Mouse (Mus musculus) liver, embryonic 15.5 days (tissue): ENCODE data around the gene Dll4. TPM values are rescaled to one million over a fixed set of nuclear protein-coding genes. Genes with fewer than 3 reads are reported as not detected.

Experiments
- ATAC-seq: fragments of 200-750 bp; cut with Nextera tagmentation; 2 replicates; pipeline ENCODE4 v1.8.0; 2017; ENCODE audit warnings: moderate number of reproducible peaks, mild to moderate bottlenecking, moderate library complexity; ENCODE audit not compliant: insufficient read depth
- H3K27ac ChIP-seq: fragments of 300-500 bp; sonication (generic); replicated peaks from 2 replicates; pipeline ENCODE4 v1.5.1; 2015; ENCODE audit warnings: mild to moderate bottlenecking, inconsistent platforms
- H3K27me3 ChIP-seq: fragments of 300-500 bp; sonication (generic); 2 replicates; pipeline ENCODE4 v1.6.1; 2015; ENCODE audit warnings: mild to moderate bottlenecking, inconsistent platforms
- H3K36me3 ChIP-seq: fragments of 300-500 bp; sonication (generic); replicated peaks from 2 replicates; pipeline ENCODE4 v1.6.1; 2015; ENCODE audit warnings: moderate library complexity, mild to moderate bottlenecking, inconsistent platforms
- H3K4me1 ChIP-seq: fragments of 300-500 bp; sonication (generic); replicated peaks from 2 replicates; pipeline ENCODE4 v1.6.1; 2015; ENCODE audit warnings: inconsistent platforms
- H3K4me2 ChIP-seq: fragments of 300-500 bp; sonication (generic); 2 replicates; pipeline ENCODE4 v1.6.1; 2015; ENCODE audit warnings: moderate library complexity, mild to moderate bottlenecking, inconsistent platforms
- H3K4me3 ChIP-seq: fragments of 300-500 bp; sonication (generic); replicated peaks from 2 replicates; pipeline ENCODE4 v1.5.1; 2015; ENCODE audit warnings: mild to moderate bottlenecking, inconsistent platforms
- H3K9ac ChIP-seq: fragments of 300-500 bp; sonication (generic); 2 replicates; pipeline ENCODE4 v1.6.1; 2015; ENCODE audit warnings: moderate library complexity, mild to moderate bottlenecking, inconsistent platforms
- H3K9me3 ChIP-seq: fragments of 300-500 bp; sonication (generic); replicated peaks from 2 replicates; pipeline ENCODE4 v1.6.1; 2016; ENCODE audit warnings: inconsistent platforms
- WGBS: fragments of 180-500 bp; shearing (Covaris S2); methylation state at CpG from one replicate; pipeline ENCODE4 v1.1.7; 2015; ENCODE audit warnings: mixed read lengths; ENCODE audit not compliant: insufficient replicate concordance; 5-methylcytosine and 5-hydroxymethylcytosine counted together
- polyA plus RNA-seq: library from polyadenylated mRNA; unstranded; fragments of >200 nt; fragmentation: Nextera tagmentation; extraction: Ambion mirVana; gene quantifications from 2 replicates; pipeline ENCODE4 v1.2.1, GENCODE M21; 2015

Gene Dll4
- polyA plus RNA-seq, 1 experiment from 2014 or later, result 1.9 TPM

DNA sequence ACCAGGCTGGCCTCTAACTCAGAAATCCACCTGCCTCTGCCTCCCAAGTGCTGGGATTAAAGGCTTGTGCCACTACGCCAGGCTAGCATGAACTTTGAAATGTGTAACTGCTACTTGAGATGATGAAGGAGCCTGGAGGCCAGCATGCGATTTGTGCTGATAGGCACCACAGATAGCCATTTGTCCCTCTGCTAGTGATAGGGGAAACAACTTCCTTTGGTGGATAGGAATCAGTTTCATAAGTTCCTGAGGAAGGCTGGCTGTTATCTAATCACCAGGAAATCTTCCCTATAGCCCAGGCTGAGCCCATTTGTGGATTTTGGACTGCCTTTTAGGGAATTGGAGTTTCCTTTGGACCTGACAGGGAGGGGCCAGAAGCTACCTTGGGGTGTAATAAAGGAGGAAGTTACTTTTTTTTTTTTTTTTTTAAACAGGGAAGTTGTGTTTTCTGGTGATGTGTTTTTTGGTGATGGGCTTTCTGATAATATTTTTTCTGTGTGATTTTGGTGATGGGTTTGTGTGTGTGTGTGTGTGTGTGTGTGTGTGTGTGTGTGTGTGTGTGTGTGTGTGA is 34.2 kb downstream of the Dll4 start:
- H3K27me3 ChIP-seq, result no peaks in the 10 kb centered on the region
- H3K4me3 ChIP-seq, result no peak overlapping the region
- no peaks in the 10 kb centered on the region for H3K9me3 ChIP-seq
- H3K9ac ChIP-seq, result no peak overlapping the region
- 0 out of 2 replicates have a peak overlapping the region, but pooled peaks have one; percentile 29 for H3K27ac ChIP-seq
- H3K4me2 ChIP-seq, result no peak overlapping the region
- WGBS, result 22% methylated on average over 2 of the region's 2 CpGs
- H3K36me3 ChIP-seq, result no peaks in the 10 kb centered on the region
- ATAC-seq, result no peak
- 0 out of 2 replicates have a peak, but pooled peaks cover 8% of the 10 kb centered on the region for H3K4me1 ChIP-seq

DNA sequence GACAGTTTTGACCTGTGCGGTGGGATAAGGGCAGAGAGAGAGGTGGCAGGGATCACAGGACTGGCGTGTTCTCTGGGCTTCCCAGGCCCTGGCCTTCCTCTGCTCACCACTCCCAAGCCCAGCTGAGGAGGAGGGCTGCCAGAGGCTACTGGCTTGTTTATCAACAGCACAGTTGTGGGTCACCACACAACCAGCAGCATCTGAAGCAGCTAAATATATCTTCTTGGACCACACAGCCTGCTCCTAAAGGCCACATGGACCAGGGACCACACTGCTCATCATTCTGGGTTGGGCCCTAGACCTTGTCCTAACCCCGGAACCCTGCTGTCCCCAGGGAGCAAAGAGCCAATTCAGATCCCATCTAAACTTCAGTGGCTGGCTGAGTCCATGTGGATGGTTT is 39.4 kb downstream of the Dll4 start:
- H3K4me3 ChIP-seq, result no peak overlapping the region
- 58% methylated on average over 3 of the region's 3 CpGs for WGBS

DNA sequence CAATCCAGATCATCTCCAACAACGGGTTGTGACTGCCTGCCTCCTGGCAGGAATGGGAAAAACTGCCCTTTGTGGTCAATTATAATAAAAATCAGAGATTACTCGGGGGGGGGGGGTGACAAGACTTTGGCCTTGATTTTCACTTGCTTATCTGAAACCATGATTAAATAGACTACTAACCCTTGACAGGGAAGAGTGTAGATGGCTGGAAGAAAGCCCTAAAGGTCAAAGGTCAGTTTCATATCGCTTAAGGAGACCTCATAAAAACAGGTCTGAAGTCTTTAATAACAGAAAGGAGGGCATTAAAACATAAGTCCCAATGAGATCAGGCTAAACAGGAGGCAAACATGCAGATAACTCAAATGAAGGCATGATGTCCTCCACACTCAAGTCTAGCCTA is 41.8 kb downstream of the Dll4 start:
- Histone ChIP-seq H3K27ac (no peak overlapping the region), H3K9ac (no peak overlapping the region), H3K27me3 (no peaks in the 10 kb centered on the region), H3K4me1 (no peaks in the 10 kb centered on the region), H3K36me3 (peaks cover 15% of the 10 kb centered on the region), H3K4me3 (no peak overlapping the region), H3K9me3 (no peaks in the 10 kb centered on the region), H3K4me2 (no peak overlapping the region)
- WGBS, result 67% methylated on average over 3 of the region's 3 CpGs
- no peak for ATAC-seq

More for the DNA sequence above, 39.4 kb downstream of the Dll4 start:
- H3K27ac ChIP-seq, result no peak overlapping the region
- no peak for ATAC-seq
- no peaks in the 10 kb centered on the region for H3K27me3 ChIP-seq
- H3K9ac ChIP-seq, result no peak overlapping the region
- no peaks in the 10 kb centered on the region; the same call in 1 of the 2 replicates for H3K36me3 ChIP-seq
- no peak overlapping the region for H3K4me2 ChIP-seq
- H3K4me1 ChIP-seq, result no peaks in the 10 kb centered on the region
- H3K9me3 ChIP-seq, result no peaks in the 10 kb centered on the region

DNA sequence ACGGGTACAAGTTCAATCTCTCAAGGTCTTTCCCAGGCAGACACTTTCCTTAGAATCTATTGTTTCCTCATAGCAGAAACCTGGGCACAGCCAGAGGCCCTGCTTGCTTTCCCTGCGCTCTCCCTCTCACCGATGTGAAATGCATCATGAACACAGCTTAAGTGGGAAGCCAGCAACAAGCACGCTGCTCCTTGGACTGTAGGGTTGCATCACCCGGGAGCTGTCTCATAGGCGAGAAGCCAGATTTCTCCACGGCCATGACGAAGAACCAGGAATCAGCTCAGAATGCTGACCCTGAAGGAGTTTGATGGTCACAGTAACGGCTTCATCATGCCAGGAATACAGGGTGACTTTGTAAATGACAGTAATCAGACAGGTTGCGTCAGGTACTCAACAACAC is 44.5 kb downstream of the Dll4 start:
- Histone ChIP-seq H3K27ac (no peak overlapping the region), H3K4me1 (no peaks in the 10 kb centered on the region), H3K4me2 (no peak overlapping the region), H3K9me3 (no peaks in the 10 kb centered on the region), H3K27me3 (no peaks in the 10 kb centered on the region), H3K9ac (no peak overlapping the region), H3K36me3 (peaks cover 41% of the 10 kb centered on the region), H3K4me3 (no peak overlapping the region)
- ATAC-seq, result no peak
- 82% methylated on average over 10 of the region's 10 CpGs for WGBS

DNA sequence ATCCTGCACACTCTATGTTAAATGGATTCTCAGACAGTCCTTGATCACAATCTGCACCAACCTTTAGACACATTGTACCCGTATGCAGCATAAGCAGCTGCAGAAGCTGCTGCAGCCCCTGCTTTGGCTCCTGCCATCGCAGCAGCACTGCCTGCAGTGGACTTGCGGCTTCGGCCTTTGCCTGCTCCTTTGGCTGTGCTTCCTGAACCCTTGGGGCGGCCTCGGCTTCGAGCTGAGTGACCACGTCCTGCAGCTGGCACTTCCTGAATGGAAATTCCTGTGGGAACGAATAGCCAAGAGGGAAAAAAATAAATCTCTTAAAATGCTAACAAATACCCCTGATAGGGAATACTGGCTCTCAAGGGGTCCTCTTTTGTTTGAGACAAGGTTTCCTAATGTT is 51.7 kb downstream of the Dll4 start:
- Histone ChIP-seq H3K9ac (no peak overlapping the region), H3K9me3 (no peaks in the 10 kb centered on the region), H3K4me3 (no peak overlapping the region), H3K27me3 (no peaks in the 10 kb centered on the region), H3K27ac (no peak overlapping the region), H3K4me1 (no peaks in the 10 kb centered on the region), H3K4me2 (no peak overlapping the region), H3K36me3 (peaks cover 94% of the 10 kb centered on the region)
- no peak for ATAC-seq
- WGBS, result 69% methylated on average over 9 of the region's 9 CpGs

DNA sequence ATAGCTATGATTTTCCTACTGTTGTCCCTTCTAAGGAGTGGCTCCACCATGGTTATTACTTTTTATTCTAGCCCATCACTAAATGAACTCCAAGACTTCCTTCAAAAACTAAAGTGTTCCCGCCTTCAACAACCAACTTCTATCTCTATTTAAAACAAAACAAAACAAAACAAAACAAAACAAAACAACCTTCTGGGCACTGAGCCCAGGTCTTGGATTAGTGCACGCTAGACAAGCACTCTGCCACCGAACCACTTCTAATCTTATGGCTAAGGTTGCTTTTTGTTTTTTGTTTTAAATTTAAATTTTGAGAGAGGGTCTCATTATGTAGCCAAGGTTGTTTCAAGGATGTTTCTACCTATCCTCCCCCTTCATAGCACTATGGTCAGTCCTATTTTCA is 52.2 kb downstream of the Dll4 start:
- Histone ChIP-seq H3K27ac (no peak overlapping the region), H3K4me1 (no peaks in the 10 kb centered on the region), H3K4me3 (no peak overlapping the region), H3K27me3 (no peaks in the 10 kb centered on the region), H3K36me3 (peaks cover 92% of the 10 kb centered on the region), H3K9ac (no peak overlapping the region), H3K4me2 (no peak overlapping the region), H3K9me3 (no peaks in the 10 kb centered on the region)
- WGBS, result 83% methylated on average over 3 of the region's 3 CpGs
- ATAC-seq, result no peak

DNA sequence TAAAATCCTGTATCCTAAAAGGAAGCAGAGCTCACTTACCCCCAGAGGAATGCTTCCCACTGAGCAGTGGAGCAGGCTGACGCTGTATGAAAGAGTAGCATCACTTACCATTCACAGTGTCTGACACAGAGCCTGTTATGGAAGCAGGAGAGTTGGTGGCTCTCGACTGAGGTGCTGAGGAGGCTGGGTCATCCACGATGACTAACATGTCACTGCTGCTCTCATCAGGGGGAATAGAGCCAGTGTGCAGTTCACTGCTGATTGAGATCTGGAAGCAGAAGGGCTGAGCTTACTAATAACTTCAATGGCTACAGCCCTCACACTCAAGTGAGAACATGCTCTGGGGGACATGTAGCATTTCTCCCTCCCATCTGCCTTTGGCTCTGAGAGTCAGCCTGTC is 53.9 kb downstream of the Dll4 start:
- 78% methylated on average over 3 of the region's 3 CpGs for WGBS

More for the DNA sequence above, 53.9 kb downstream of the Dll4 start:
- Histone ChIP-seq H3K27me3 (no peaks in the 10 kb centered on the region), H3K4me1 (no peaks in the 10 kb centered on the region), H3K9ac (no peak overlapping the region), H3K36me3 (peaks cover 84% of the 10 kb centered on the region), H3K9me3 (no peaks in the 10 kb centered on the region), H3K4me2 (no peak overlapping the region), H3K4me3 (no peak overlapping the region), H3K27ac (no peak overlapping the region)
- no peak for ATAC-seq

Other genes with a start within 250 kb of the Dll4 start
- 30.4 and 36.9 TPM in 2 replicates for gene Rad51, start 213.0 kb upstream of the Dll4 start, polyA plus RNA-seq
- 45.0 and 50.7 TPM in 2 replicates for gene Rmdn3, start 168.8 kb upstream of the Dll4 start, polyA plus RNA-seq
- 81.3 and 102 TPM in 2 replicates for gene Gchfr, start 158.0 kb upstream of the Dll4 start, polyA plus RNA-seq
- gene Gm14137, start 151.3 kb upstream of the Dll4 start, polyA plus RNA-seq, result 0.10 TPM in 2 replicates
- gene Zfyve19, start 117.2 kb upstream of the Dll4 start, polyA plus RNA-seq, result 19.0 and 21.6 TPM in 2 replicates
- 7.0 and 7.1 TPM in 2 replicates for gene Dnajc17, start 117.0 kb upstream of the Dll4 start, polyA plus RNA-seq
- 0.20 TPM in 1 of 2 replicates, not detected in the other for gene Ppp1r14d, start 95.9 kb upstream of the Dll4 start, polyA plus RNA-seq
- 0.15 and 0.35 TPM in 2 replicates for gene Spint1, start 88.4 kb upstream of the Dll4 start, polyA plus RNA-seq
- gene Rhov, start 54.5 kb upstream of the Dll4 start, polyA plus RNA-seq, result 0.08 and 0.26 TPM in 2 replicates
- gene Vps18, start 37.0 kb upstream of the Dll4 start, polyA plus RNA-seq, result 6.3 and 6.4 TPM in 2 replicates
- gene Chac1, start 25.4 kb downstream of the Dll4 start, polyA plus RNA-seq, result 2.9 and 3.4 TPM in 2 replicates
- gene Ino80, start 151.9 kb downstream of the Dll4 start, polyA plus RNA-seq, result 1.4 and 1.6 TPM in 2 replicates
- gene Exd1, start 221.8 kb downstream of the Dll4 start, polyA plus RNA-seq, result 0.08 and 0.15 TPM in 2 replicates
- gene Chp1, start 221.9 kb downstream of the Dll4 start, polyA plus RNA-seq, result 56.1 and 62.6 TPM in 2 replicates